Mouse (Mus musculus) brain, embryonic 14.5 days (tissue): ENCODE measurements around the gene Dpf1.

ENCODE experiments used
- CTCF ChIP-seq: fragments of 200-500 bp; IDR thresholded peaks from 2 replicates; pipeline ENCODE4 v1.5.1; 2012; ENCODE audit warnings: inconsistent platforms, mild to moderate bottlenecking, moderate library complexity, borderline replicate concordance; ENCODE audit not compliant: insufficient read depth, insufficient read length; ENCODE audit errors: extremely low read depth
- POLR2A ChIP-seq: fragments of 200-500 bp; IDR thresholded peaks from 2 replicates; pipeline ENCODE4 v1.6.1; 2012; ENCODE audit warnings: mild to moderate bottlenecking, inconsistent platforms, borderline replicate concordance; ENCODE audit not compliant: poor library complexity, insufficient read depth, insufficient read length, severe bottlenecking; ENCODE audit errors: extremely low read depth

- TF ChIP-seq POLR2A (no peak), CTCF (peak; percentile 88)
These were observed 14.7 kb upstream of the Dpf1 start, which contains the start of gene Ppp1r14a for GRCm38 (mm10) chr7:29288942-29289638.
